Mouse (Mus musculus) bone marrow, adult 2 months (tissue): ENCODE measurements around the gene Atxn7l1. TPM values are rescaled to one million over a fixed set of nuclear protein-coding genes. Genes with fewer than 3 reads are reported as not detected.

Experiments
- H3K27ac ChIP-seq: fragments of 200-500 bp; 2 replicates; pipeline ENCODE4 v1.5.1; 2012; ENCODE audit warnings: low read depth, mild to moderate bottlenecking, control low read depth, inconsistent platforms, low read length; ENCODE audit not compliant: control insufficient read depth, poor library complexity, insufficient read depth
- H3K4me1 ChIP-seq: fragments of 200-500 bp; 2 replicates; pipeline ENCODE4 v1.6.1; 2011; ENCODE audit warnings: low read length; ENCODE audit not compliant: control insufficient read depth, insufficient read depth
- H3K4me3 ChIP-seq: fragments of 200-500 bp; replicated peaks from 2 replicates; pipeline ENCODE3; 2011; ENCODE audit warnings: mild to moderate bottlenecking, low read depth, low read length, control low read depth; ENCODE audit not compliant: control insufficient read depth
- CTCF ChIP-seq: fragments of 200-500 bp; IDR thresholded peaks from 2 replicates; pipeline ENCODE4 v1.5.1; 2011; ENCODE audit warnings: low read length, control low read depth; ENCODE audit not compliant: control insufficient read depth, insufficient read depth
- POLR2A ChIP-seq: fragments of 200-500 bp; IDR thresholded peaks from 2 replicates; pipeline ENCODE4 v1.6.1; 2011; ENCODE audit warnings: low read depth, mild to moderate bottlenecking, control low read depth, low read length, borderline replicate concordance; ENCODE audit not compliant: control insufficient read depth
- WGBS: fragments of 180-500 bp; shearing (Covaris S2); methylation state at CpG from one replicate; pipeline ENCODE4 v1.1.7; 2018; 5-methylcytosine and 5-hydroxymethylcytosine counted together
- polyA plus RNA-seq: library from polyadenylated mRNA; stranded (reverse); fragments of >200 nt; gene quantifications from 2 replicates; pipeline ENCODE4 v1.2.4, GENCODE M21; 2011; ENCODE audit warnings: low replicate concordance; ENCODE audit not compliant: missing spikeins, insufficient read depth, insufficient read length

Gene Atxn7l1
- polyA plus RNA-seq, 1 experiment, result 52.4 TPM

DNA sequence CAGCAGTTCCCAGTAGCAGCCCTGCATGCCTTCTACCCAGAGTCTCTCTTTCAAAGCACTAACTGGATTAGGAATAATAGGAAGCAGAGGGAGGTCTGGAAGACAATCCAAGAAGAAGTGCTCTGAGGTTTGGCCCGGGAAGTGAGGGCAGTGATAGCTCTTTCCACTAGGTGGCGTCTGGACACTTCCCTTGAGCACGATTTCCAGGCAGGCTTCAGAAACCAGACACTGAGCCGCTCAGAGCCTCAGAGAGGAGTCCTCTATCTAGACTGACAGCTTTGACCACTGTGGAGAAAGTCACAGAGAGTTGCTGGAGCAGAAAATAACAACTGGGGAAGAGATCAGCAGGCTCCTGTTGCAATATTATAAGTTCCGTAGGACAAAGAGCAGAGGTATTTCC lies 241.3 kb downstream of the Atxn7l1 start:
- no peak overlapping the region for H3K27ac ChIP-seq
- no peak overlapping the region for H3K4me3 ChIP-seq
- WGBS, result 18% methylated on average over 5 of the region's 5 CpGs
- H3K4me1 ChIP-seq, result no peaks in the 10 kb centered on the region
- TF ChIP-seq CTCF (peak; percentile 87), POLR2A (no peak)

DNA sequence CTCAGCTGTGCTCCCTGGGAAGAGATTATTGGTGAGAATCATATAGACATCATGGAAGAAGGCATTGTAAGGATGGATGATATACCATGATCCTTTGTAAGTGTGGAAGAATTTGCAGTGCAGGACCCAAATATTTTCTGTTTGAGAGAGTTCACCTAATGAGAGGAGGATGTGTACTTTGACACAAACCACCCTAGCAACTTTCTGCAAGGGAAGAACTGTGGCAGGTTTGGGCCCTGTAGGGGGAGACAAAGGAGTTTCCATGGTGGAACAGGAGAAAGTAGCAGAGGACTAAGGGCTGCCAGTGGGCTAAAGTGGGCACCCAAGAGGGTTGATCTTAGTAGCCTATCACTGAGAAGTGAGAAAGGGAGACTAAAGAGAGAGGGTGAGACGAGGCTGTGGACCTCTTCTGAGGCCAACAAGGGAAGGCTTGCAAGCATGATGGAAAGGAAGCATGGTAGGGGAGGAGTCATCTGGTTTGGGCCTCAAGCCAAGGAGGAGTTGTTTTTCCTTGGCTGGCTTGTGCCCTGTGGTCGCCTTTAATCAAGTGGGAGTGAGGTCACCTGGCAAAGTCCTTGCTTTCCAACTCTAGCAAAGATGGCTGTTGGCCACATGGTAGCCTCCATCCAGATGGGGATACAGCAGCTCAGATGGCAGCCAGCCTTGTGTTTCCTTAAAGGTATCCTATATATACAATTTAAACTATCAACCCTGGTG lies 243.5 kb downstream of the Atxn7l1 start:
- TF ChIP-seq CTCF, result no peak
- no peak for TF ChIP-seq POLR2A
- no peak overlapping the region for H3K4me3 ChIP-seq
- WGBS, result 17% methylated on average over 2 of the region's 2 CpGs
- H3K27ac ChIP-seq, result no peak overlapping the region
- H3K4me1 ChIP-seq, result no peaks in the 10 kb centered on the region

DNA sequence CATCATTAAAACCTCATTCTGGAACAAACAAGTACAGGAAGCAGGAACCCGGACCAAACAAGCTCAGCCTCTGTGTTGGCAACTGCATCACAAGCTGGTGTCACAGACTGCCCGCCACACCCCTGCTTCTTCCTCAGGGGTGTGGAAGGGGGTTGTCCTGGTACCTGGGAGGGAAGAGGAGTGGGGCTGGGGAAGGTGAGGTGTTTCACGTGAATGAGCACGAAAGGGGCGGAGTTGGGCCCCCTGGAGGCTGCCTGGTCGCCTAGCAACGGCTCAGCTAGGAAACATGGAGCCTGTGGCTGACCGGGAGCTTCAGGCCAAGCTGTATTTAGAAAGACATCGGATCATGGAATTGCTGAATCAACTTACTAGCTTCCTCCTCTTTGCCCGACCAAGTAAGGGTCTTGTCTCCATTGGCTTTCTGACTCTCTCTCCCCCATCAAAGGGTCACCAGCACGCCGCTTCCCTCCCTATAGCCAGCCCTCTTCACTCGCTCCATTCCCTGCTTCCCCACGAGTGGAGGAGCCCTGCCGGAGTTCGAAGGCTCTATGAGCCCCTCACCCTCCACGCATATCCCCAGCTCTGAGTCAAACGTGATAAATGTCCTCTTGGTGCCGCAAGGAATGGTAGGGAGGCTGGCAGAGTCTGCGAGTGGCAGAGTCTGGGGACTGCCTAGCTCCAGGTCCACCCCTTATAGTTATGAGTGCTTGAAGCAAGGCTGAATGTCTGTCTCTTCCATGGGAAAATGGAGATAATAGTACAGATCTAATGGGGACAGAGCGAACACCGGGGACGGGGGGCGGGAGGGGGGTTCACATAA lies 247.5 kb downstream of the Atxn7l1 start, which contains the start of gene Efcab10:
Efcab10 (plus strand) TSS at position 51 of the 820 bp plus-strand sequence.
- Histone ChIP-seq H3K27ac (no peak within 1 kb of the TSS), H3K4me1 (no peaks in the 10 kb centered on the region), H3K4me3 (no peak within 1 kb of the TSS)
- 43% methylated on average over 24 of the region's 24 CpGs for WGBS
- no peak for TF ChIP-seq POLR2A
- no peak for TF ChIP-seq CTCF

DNA sequence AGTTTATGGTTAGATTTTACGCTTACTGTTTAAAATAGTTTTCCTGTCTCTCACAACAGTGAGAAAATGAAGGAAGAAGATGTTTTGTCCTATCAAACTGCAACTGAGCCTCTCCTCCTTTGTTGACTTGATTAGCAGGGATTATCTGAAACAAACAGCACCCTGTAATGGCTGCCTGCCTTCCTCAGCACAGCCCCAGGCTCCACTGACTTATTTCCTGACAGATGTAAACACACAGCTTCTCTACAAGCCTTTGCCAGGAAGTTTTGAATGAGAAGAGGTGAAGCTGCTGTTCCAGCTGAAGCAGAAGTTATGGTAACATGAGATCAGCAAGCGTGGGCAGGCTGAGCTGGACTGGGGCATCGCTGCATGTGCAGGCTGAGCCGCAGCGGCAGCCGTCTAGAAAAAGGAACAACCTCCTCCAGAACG lies 255.8 kb downstream of the Atxn7l1 start:
- no peaks in the 10 kb centered on the region for H3K4me1 ChIP-seq
- WGBS, result 8% methylated on average over 7 of the region's 7 CpGs
- H3K27ac ChIP-seq, result no peak overlapping the region
- no peak overlapping the region for H3K4me3 ChIP-seq
- TF ChIP-seq CTCF (no peak), POLR2A (no peak)

DNA sequence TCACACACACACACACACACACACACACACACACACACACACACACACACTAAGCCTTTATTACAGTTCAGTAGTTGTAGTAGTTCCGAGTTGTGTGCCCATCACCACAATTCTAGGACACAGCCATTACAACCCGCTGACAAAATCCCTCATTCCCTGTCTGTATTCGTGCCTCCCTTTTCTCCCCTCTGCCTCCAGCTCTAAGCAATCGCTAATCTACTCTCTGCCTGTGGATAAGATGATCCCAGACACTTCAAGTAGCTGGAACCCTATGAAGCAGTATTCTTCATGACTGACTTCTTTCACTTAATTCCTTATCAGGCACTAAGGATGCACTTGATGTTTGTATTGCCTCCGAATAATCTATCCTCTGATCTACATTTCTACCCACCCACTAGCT lies 257.5 kb downstream of the Atxn7l1 start:
- H3K27ac ChIP-seq, result no peak overlapping the region
- WGBS, result 84% methylated on average over 5 of the region's 5 CpGs
- H3K4me1 ChIP-seq, result no peaks in the 10 kb centered on the region
- TF ChIP-seq POLR2A (no peak), CTCF (no peak)
- H3K4me3 ChIP-seq, result no peak overlapping the region

- Histone ChIP-seq H3K4me1 (no peaks in the 10 kb centered on the region), H3K27ac (no peak overlapping the region), H3K4me3 (no peak overlapping the region)
- TF ChIP-seq CTCF, result no peak
- TF ChIP-seq POLR2A, result no peak
- WGBS, result 62% methylated on average over 6 of the region's 6 CpGs
These were observed 258.0 kb downstream of the Atxn7l1 start for GRCm38 (mm10) chr12:33405398-33406026.

GRCm38 (mm10) chr12:33411580-33412151 lies 264.2 kb downstream of the Atxn7l1 start:
- Histone ChIP-seq H3K27ac (no peak overlapping the region), H3K4me3 (no peak overlapping the region), H3K4me1 (no peaks in the 10 kb centered on the region)
- 8% methylated on average over 6 of the region's 6 CpGs for WGBS
- no peak for TF ChIP-seq POLR2A
- TF ChIP-seq CTCF, result no peak

Other genes starting within 250 kb of the Atxn7l1 start
- 8.8 and 25.4 TPM in 2 replicates for gene Sypl, start 193.8 kb upstream of the Atxn7l1 start, polyA plus RNA-seq
- gene Cdhr3, start 54.8 kb upstream of the Atxn7l1 start, polyA plus RNA-seq, result not detected in 2 replicates
- not detected in 2 replicates for gene Efcab10, start 247.2 kb downstream of the Atxn7l1 start, polyA plus RNA-seq